Mouse (Mus musculus): ENCODE data around the gene Fam20a.

- TF ChIP-seq POLR2A (IDR thresholded peaks at IDR 0.05; ENCODE audit: insufficient read depth, low read depth, low read length): no peak
- TF ChIP-seq CTCF (IDR thresholded peaks at IDR 0.05; ENCODE audit: insufficient read depth, low read depth, low read length): no peak
These were observed 41.1 kb downstream of the Fam20a start for GRCm38 (mm10) chr11:109680934-109681333.

All from olfactory bulb, adult 2 months (tissue).